Mouse (Mus musculus) ES-E14 (cell line): ENCODE measurements around the gene Prcc. TPM values are rescaled to one million over a fixed set of nuclear protein-coding genes. Genes with fewer than 3 reads are reported as not detected.
A peak's percentile ranks its signal among the peaks of the same experiment; 100 is the strongest.

Experiments used
- DNase-seq: peaks from one replicate; pipeline ENCODE4 v3.0.0-alpha.2; 2013; ENCODE audit warnings: low read depth, low spot score
- H3K27ac ChIP-seq: 2 replicates; pipeline ENCODE4 v1.5.1; 2012; ENCODE audit warnings: low read depth, mild to moderate bottlenecking, low read length, moderate library complexity, mixed read lengths; ENCODE audit not compliant: poor library complexity, insufficient read depth, severe bottlenecking
- H3K36me3 ChIP-seq: 2 replicates; pipeline ENCODE4 v1.6.1; 2012; ENCODE audit warnings: mild to moderate bottlenecking, low read length, moderate library complexity, mixed read lengths; ENCODE audit not compliant: control insufficient read depth, poor library complexity, insufficient read depth, severe bottlenecking
- H3K4me1 ChIP-seq, 2 experiments: fragments of 150-350 bp in 1 of 2; sonication (generic) in 1 of 2; 2 replicates each; pipeline ENCODE4 v1.6.1; 2012; ENCODE audit warnings: low read length in 2 of 2, mild to moderate bottlenecking in 1 of 2, mixed read lengths in 1 of 2; ENCODE audit not compliant: control insufficient read depth in 2 of 2, insufficient read depth in 2 of 2, poor library complexity in 1 of 2
- H3K4me3 ChIP-seq, 2 experiments: fragments of 150-350 bp in 1 of 2; sonication (generic) in 1 of 2; 2 replicates each; pipeline ENCODE4 v1.5.1; 2012; ENCODE audit warnings: low read length in 2 of 2, low read depth in 1 of 2, mild to moderate bottlenecking in 1 of 2, mixed read lengths in 1 of 2; ENCODE audit not compliant: insufficient read depth in 1 of 2, poor library complexity in 1 of 2, severe bottlenecking in 1 of 2
- H3K9ac ChIP-seq: 2 replicates; pipeline ENCODE4 v1.6.1; 2012; ENCODE audit warnings: low read depth, mild to moderate bottlenecking, low read length, mixed read lengths; ENCODE audit not compliant: poor library complexity, insufficient read depth, severe bottlenecking
- H3K9me3 ChIP-seq: fragments of 150-350 bp; sonication (generic); 2 replicates; pipeline ENCODE4 v1.6.1; 2012; ENCODE audit warnings: low read depth, mild to moderate bottlenecking, low read length; ENCODE audit not compliant: control insufficient read depth, insufficient read depth
- CHD2 ChIP-seq: IDR thresholded peaks from 2 replicates; pipeline ENCODE4 v1.6.1; 2014; ENCODE audit warnings: mild to moderate bottlenecking, low read depth, low read length, inconsistent platforms
- HCFC1 ChIP-seq: IDR thresholded peaks from 2 replicates; pipeline ENCODE4 v1.6.1; 2012; ENCODE audit warnings: low read length, inconsistent platforms, borderline replicate concordance; ENCODE audit not compliant: insufficient read depth
- MAFK ChIP-seq: IDR thresholded peaks from 2 replicates; pipeline ENCODE4 v1.6.1; 2014; ENCODE audit warnings: mild to moderate bottlenecking, low read depth, low read length, inconsistent platforms; ENCODE audit not compliant: insufficient read depth
- ZC3H11A ChIP-seq: IDR thresholded peaks from 2 replicates; pipeline ENCODE4 v1.6.1; 2012; ENCODE audit warnings: low read depth, mild to moderate bottlenecking, inconsistent platforms, low read length, borderline replicate concordance
- ZNF384 ChIP-seq: IDR thresholded peaks from 2 replicates; pipeline ENCODE4 v1.6.1; 2012; ENCODE audit warnings: low read depth, low read length, inconsistent platforms
- in situ Hi-C, 2 experiments: fragments of 600-800 bp; cut with MboI; formaldehyde crosslinking; loops; one replicate each; pipeline ENCODE4 v1.15.1; 2025; ENCODE audit warnings: low sequenced_read_pairs in 2 of 2, inconsistent platforms in 1 of 2; ENCODE audit not compliant: unreplicated experiment in 2 of 2
- total RNA-seq: library from RNA; depleted of rRNA; stranded (reverse); fragments of 300-350 nt; gene quantifications from 2 replicates; pipeline ENCODE4 v1.2.3, GENCODE M21; 2012

Gene Prcc
- total RNA-seq, 1 experiment: 53.8 TPM

- H3K27ac ChIP-seq: no peak overlapping the region
- no peaks in the 10 kb centered on the region for H3K9me3 ChIP-seq
- H3K36me3 ChIP-seq: no peaks in the 10 kb centered on the region
- no peak overlapping the region for H3K9ac ChIP-seq
- H3K4me3 ChIP-seq: no peak overlapping the region
- no peak for TF ChIP-seq ZNF384
- TF ChIP-seq HCFC1: no peak
- no peak for TF ChIP-seq CHD2
- no peak for TF ChIP-seq MAFK
- TF ChIP-seq ZC3H11A: no peak
- in situ Hi-C loops: no loop called here
- H3K4me1 ChIP-seq: peaks cover 0 to 4% of the 10 kb centered on the region in 2 experiments; a peak in 1 of 4 replicates
- DNase-seq: no peak
Measured at GRCm38 (mm10) chr3:87818226-87818625, 67.2 kb downstream of the Prcc start.

DNA sequence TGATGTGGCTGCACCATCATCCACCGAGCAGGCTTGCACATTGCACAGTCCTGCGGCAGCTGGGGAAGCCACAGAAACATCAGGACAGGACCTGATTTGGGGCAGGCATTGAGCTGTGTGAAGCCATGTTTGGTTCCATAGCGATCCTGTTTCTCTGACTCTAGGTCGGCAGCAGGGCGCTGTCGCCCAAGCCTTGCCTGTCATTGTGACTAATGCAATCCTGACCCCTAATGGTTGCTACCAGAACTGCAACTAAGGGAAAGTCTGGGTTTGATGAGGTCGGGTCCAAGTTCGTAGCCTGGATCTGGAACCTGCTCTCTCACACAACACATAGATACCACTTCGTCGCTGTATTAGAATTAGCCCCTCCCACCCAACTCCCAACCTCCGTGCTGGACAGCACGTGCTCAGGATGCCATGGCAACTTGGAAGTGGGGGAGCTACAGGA lies 68.7 kb downstream of the Prcc start:
- Histone ChIP-seq H3K27ac (no peak overlapping the region), H3K4me3 (no peak overlapping the region), H3K36me3 (no peaks in the 10 kb centered on the region), H3K9ac (peak overlapping the region; percentile 34; the same call in 1 of the 2 replicates), H3K9me3 (no peaks in the 10 kb centered on the region), H3K4me1 (peaks cover 0 to 4% of the 10 kb centered on the region in 2 experiments; a peak in 1 of 4 replicates)
- peak; percentile 94 for DNase-seq
- in situ Hi-C loops: no loop called here
- TF ChIP-seq ZNF384: no peak
- no peak for TF ChIP-seq CHD2
- TF ChIP-seq MAFK: no peak

GRCm38 (mm10) chr3:87816166-87816565 lies 69.2 kb downstream of the Prcc start:
- H3K4me3 ChIP-seq: no peak overlapping the region
- TF ChIP-seq CHD2 (no peak), ZNF384 (no peak), MAFK (no peak), ZC3H11A (no peak), HCFC1 (no peak)
- H3K9me3 ChIP-seq: no peaks in the 10 kb centered on the region
- peak overlapping the region; percentile 34; the same call in 1 of the 2 replicates for H3K9ac ChIP-seq
- H3K27ac ChIP-seq: no peak overlapping the region
- peaks cover 0 to 4% of the 10 kb centered on the region in 2 experiments; a peak in 1 of 4 replicates for H3K4me1 ChIP-seq
- no peak for DNase-seq
- in situ Hi-C loops: no loop called here
- H3K36me3 ChIP-seq: no peaks in the 10 kb centered on the region

- Histone ChIP-seq H3K9ac (no peak overlapping the region), H3K27ac (no peak overlapping the region), H3K4me3 (no peak overlapping the region), H3K4me1 (peaks cover 0 to 7% of the 10 kb centered on the region in 2 experiments; a peak in 1 of 4 replicates), H3K9me3 (no peaks in the 10 kb centered on the region), H3K36me3 (no peaks in the 10 kb centered on the region)
- in situ Hi-C loops: no loop called here
- no peak for DNase-seq
- TF ChIP-seq CHD2: no peak
- TF ChIP-seq ZNF384: no peak
- TF ChIP-seq HCFC1: no peak
- TF ChIP-seq ZC3H11A: no peak
- no peak for TF ChIP-seq MAFK
Measured at GRCm38 (mm10) chr3:87812873-87813272, 72.5 kb downstream of the Prcc start.

GRCm38 (mm10) chr3:87812413-87812812 lies 73.0 kb downstream of the Prcc start:
- H3K4me1 ChIP-seq: peaks cover 0 to 7% of the 10 kb centered on the region in 2 experiments; a peak in 1 of 4 replicates
- no peak overlapping the region for H3K27ac ChIP-seq
- no peaks in the 10 kb centered on the region for H3K36me3 ChIP-seq
- no peaks in the 10 kb centered on the region for H3K9me3 ChIP-seq
- no peak overlapping the region for H3K9ac ChIP-seq
- no peak for DNase-seq
- H3K4me3 ChIP-seq: no peak overlapping the region
- in situ Hi-C loops: no loop called here
- TF ChIP-seq ZNF384 (no peak), MAFK (no peak), HCFC1 (no peak), CHD2 (no peak), ZC3H11A (no peak)
